Mouse (Mus musculus) frontal cortex, postnatal 10 days (tissue): ENCODE measurements around the gene Map4.
"Not testable (repeated sequence)": the region's sequence is repeated elsewhere in the genome, so short reads cannot be mapped to it uniquely, and the experiment has no call there.

Experiments
- DNase-seq, 2 experiments: peaks; one replicate each; pipeline ENCODE4 v3.0.0; 2022; ENCODE audit warnings: low spot score in 2 of 2, mixed read lengths in 1 of 2

Gene Map4

GRCm38 (mm10) chr9:110064641-110065040 is 133.4 kb downstream of the Map4 start:
- no peak for DNase-seq

DNA sequence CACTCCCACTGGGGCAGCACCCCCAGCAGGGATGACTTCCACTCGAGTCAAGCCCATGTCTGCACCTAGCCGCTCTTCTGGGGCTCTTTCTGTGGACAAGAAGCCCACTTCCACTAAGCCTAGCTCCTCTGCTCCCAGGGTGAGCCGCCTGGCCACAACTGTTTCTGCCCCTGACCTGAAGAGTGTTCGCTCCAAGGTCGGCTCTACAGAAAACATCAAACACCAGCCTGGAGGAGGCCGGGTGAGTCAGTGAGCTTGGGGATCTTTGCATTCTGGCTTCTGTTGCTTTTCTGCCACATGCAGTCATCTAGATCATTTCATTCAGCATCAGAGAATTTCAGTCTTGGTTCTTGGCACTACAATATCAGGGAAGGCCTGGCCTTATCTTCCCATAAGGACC is 137.5 kb downstream of the Map4 start:
- no peak for DNase-seq

GRCm38 (mm10) chr9:110070358-110070757 is 139.1 kb downstream of the Map4 start:
- no peak for DNase-seq

DNA sequence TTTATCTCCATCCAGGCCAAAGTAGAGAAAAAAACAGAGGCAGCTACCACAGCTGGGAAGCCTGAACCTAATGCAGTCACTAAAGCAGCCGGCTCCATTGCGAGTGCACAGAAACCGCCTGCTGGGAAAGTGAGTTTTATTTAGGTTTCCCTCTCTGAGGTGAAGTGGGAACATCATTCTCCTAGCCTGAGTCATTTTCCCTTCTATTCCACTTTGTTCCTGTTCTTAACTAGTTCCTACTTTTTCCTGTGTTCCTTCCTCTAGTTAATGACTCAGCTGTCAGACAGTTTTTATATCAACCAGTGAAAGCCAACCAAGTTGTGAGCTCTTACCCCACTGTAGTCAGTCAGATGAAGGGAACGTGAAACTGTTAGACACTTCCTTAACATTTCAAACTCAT is 139.8 kb downstream of the Map4 start:
- DNase-seq = no peak

DNA sequence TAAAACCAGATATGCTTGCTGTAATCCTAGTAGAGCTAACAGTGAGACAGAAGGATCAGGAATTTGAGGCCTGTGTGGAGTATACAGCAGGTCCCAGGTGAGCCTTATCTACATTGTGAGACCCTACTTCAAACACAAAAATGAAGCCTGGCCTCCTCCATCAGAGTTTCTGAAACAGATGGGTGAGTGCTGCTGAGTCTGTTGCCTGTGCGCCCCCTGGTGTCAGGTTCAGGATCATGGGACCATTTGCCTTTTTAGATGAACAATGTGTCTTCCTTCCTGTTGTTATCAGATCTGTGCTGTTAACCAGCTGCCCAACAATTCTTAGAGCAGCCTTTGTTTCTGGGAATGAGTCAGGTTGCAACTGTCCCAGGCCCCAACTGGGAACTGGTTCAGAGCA is 140.6 kb downstream of the Map4 start:
- DNase-seq = peak; percentile 62 to 81

- not testable (repeated sequence) for DNase-seq
Measured at GRCm38 (mm10) chr9:110076468-110076867, 145.2 kb downstream of the Map4 start.

- DNase-seq = no peak
Measured at GRCm38 (mm10) chr9:110081066-110081465, 149.8 kb downstream of the Map4 start.

DNA sequence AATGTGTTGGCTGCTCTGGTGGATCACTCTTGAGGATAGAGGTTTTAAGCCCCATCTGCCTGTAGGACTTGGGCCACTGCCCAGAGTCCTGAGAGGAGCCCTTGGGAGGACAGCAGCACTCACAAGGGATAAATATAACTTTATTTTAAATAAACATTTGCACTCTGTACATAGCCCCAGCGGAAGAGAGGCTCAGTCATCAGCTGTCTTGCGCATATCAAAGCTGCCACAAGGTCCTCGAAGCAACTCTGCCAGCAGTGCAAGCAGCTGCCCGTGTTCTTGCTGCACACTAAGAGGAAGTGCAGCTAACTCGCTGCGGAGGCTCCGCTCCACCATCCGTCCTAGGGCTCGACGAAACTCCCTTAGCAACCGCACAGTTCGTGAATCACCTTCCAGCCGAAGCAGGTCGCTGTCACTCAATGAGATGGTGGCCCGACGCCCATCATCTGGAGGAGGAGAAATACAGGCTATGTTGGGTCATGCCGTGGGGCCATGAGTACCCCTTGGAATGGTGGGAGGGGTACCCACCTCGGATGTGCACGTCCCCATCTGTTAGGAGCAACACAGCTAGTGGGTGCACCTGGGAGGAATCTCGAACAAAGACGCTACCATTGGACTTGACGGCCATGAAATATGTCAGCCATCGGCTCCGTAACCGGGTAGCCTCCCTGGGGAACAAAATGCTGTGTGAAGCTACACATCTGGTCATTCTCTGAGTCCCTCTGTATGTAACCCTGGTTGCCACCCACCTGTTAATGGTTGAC is 153.1 kb downstream of the Map4 start:
- DNase-seq = no peak

DNA sequence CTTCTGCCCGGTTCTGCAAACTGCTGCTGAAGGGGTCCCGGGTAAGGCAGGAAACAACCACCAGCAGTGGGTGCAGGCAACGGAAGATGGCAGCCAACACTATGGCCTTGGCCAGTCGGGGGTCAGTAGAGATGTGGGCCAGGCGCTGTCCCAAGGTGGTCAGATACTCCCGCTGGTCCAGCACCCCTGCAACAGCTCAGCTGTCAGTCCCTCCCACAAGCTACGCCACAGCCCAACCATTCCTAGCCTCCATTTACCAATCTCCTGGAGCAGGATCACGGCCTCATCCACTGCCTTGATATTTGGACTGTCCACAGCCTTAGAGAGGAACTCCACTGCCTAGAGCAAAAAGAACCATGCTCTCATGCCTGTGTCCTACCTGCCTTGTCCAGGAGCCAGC is 154.4 kb downstream of the Map4 start:
- DNase-seq = no peak

GRCm38 (mm10) chr9:110093303-110093702 is 162.0 kb downstream of the Map4 start:
- no peak for DNase-seq

DNA sequence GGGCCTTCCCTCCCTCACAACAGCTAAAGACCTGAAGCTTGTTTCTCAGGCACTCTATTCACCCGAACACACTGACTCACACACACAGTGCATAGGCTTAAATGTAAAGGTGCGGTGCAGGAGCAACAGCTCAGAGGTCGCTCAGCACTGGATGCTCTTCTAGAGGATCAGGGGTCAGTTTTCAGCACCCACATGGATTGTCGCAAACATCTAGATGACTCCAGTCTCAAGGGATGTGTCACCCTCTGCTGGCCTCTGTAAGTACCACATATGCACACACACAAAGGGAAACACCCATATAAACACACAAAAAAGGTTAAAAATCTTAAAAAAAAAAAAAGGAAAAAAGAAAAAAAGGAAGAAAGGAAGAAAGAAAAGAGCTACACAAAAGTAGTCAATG is 163.5 kb downstream of the Map4 start:
- no peak for DNase-seq

GRCm38 (mm10) chr9:110097791-110098190 is 166.5 kb downstream of the Map4 start:
- no peak for DNase-seq

- DNase-seq = peak; percentile 82 to 91
Measured at GRCm38 (mm10) chr9:110100627-110101600, 169.7 kb downstream of the Map4 start.

DNA sequence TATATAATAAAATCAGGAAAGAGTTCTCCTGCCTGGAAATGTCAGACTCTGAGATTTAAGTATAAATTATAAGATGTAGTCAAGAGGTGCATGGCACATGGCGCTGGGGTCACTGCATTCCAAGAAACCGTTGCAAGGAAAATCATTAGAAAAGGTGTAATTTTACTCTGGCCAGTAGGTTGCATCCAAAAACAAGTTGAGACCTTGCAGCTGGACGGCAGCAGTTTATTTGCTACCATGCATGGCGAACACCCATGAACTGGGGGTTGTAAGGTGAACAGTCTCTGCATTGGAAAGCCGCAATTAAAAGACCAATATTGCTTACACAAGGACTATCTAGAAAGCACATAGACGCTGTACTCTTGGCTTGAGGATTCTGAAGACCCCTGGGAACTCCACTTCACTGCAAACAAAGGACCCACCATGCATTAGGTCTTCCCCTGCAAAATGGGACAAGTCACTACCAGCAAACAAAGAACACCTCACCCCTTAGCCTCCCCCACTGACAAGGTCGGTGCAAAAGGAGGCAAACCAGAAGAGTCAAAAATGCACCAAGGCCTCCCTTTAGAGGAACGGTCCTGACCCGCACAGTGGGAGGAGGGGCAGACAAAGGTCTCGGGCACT is 185.2 kb downstream of the Map4 start:
- no peak for DNase-seq

GRCm38 (mm10) chr9:110116977-110117778 is 185.9 kb downstream of the Map4 start, which contains the start of gene Smarcc1:
Smarcc1 (plus strand) TSS chr9:110117708.
- DNase-seq = peak; percentile 81 to 90

DNA sequence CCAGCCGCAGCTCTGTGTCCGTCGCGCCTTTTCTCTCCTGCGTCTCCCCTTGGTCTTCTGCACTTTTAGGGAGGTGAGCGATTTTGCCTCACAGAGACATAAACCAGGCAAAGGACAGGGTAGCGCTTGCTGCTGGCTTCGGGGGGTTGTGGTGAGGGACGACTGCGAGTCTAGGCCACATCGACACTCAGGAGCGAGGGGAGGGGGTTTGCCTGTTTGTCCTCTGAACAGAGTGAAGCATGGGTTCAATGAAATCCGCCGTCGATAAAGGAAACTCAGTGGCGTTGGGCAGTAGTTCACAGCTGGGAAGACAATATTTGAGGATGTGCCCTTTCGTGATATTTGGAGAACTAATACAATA is 186.5 kb downstream of the Map4 start, which contains the start of gene Dhx30:
Gene Dhx30, minus strand, starts transcription at position 52 of the 361 bp plus-strand sequence.
- DNase-seq = no peak

DNA sequence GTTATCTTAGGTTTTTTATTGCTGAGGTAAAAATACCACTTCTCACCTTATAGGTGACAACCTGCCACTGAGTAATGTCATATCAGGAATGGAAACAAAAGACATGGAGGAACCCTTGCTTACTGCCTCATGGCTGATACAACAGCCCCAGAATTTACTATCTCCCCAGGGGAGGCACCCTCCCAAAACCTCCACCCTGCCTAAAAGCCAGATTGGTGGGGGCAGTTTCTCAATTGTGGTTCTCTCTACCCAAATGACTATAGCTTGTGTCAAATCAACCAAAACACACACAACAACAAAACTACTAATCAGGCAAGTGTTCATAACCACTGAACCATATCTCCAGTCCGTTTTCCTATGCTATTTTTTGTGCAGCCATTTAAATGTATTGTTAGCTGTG is 187.0 kb downstream of the Map4 start:
- no peak for DNase-seq

DNA sequence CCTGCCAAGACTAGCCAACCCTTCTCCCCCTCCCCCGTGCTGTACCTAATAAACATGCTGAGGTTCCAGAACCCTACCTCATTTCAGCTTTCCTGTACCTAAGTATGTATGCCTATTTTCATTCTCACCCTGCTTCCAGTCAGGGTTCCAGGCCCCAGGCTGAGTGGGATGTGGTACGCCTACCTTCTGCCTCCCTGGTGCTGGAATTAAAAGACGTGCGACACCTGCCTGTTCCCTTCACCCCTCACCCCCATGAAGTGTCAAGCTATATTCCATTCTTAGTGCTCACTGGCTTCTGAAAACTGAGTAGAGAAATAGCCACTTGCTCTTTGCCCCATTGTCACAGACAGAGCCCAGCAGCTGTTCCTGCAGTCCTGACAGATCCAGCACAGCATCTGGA is 190.2 kb downstream of the Map4 start:
- no peak for DNase-seq

- no peak for DNase-seq
Measured at GRCm38 (mm10) chr9:110123322-110123721, 192.1 kb downstream of the Map4 start.

DNA sequence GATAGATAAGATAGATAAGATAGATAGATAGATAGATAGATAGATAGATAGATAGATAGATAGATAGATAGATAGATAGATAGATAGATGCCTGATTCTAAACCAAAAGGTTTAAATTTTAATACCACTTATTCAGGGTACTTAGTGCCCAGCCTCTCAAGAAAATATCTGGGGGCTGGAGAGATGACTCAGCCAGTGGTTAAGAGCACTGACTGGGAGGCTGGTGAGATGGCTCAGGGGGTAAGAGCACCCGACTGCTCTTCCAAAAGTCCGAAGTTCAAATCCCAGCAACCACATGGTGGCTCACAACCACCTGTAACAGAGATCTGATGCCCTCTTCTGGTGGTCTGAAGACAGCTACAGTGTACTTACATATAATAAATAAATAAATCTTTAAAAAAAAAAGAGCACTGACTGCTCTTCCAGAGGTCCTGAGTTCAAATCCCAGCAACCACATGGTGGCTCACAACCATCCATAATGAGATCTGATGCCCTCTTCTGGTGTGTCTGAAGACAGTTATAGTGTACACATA is 192.8 kb downstream of the Map4 start:
- not testable (repeated sequence) for DNase-seq

DNA sequence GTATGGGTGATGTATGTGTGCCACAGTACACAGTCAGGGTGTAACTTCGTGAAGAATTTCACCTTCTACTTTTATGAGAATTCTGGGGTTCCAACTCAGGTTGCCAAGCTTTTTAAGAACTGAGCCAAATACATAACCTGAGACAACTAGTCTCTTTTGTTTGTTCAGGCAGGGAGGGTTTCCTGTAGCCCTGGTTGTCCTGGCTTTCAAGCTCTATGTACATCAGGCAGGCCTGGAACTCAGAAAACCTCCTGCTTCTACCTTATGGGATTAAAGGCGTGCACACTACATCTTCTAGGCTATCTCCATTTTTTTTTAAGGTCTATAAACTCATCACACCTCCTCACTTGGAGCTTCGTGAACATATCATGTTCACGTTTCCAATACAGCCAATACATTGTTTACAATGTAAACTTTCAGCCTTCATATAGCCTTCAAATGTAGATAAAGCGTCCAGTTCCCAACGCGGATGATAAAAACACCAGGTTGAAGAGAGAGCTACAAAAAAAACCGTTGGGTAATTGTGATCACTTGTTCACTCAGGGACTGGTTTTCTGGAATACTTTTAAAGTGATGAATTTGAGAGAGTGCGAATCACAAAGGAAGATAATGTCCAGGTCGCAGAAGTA is 199.8 kb downstream of the Map4 start:
- DNase-seq = no peak
